Mouse (Mus musculus): ENCODE measurements around the gene Apol7e. TPM values are rescaled to one million over a fixed set of nuclear protein-coding genes. Genes with fewer than 3 reads are reported as not detected.
"Not testable (repeated sequence)": the region's sequence is repeated elsewhere in the genome, so short reads cannot be mapped to it uniquely, and the experiment has no call there.

Apol7e gene
- 7.2 and 8.1 TPM in 2 replicates for polyA plus RNA-seq (2015; fragmentation: Nextera tagmentation; extraction: Ambion mirVana)

GRCm38 (mm10) chr15:77698656-77699055, at the start of gene Apol7e:
Gene Apol7e (plus strand): TSS chr15:77698857.
- peak; percentile 58 for DNase-seq (ENCODE audit: low spot score)

DNA sequence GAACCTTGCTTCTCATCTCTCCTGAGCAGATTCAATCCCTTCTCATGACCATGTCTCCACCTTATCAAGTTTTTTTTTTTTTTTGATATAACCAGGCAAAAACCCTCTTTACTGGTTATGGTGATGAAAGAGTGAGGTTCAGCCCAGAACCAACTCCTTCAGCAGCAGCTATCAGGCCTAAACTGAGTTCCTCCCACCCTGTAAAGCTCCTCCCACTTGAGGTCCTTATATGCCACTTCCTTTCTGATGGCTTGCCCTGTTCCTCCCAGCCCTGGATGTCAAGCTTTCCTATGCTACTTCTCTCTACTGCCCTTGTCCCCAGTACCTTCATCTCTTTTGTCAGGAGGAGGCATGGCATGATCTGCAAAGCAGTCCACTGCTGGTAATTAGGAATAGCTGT, 47.5 kb upstream of the Apol7e start:
- DNase-seq (ENCODE audit: low spot score) = not testable (repeated sequence)

- not testable (repeated sequence) for DNase-seq (ENCODE audit: low spot score)
These were observed 38.9 kb upstream of the Apol7e start for GRCm38 (mm10) chr15:77659773-77660172.

GRCm38 (mm10) chr15:77661841-77662240, 36.8 kb upstream of the Apol7e start:
- not testable (repeated sequence) for DNase-seq (ENCODE audit: low spot score)

- not testable (repeated sequence) for DNase-seq (ENCODE audit: low spot score)
These were observed 24.6 kb upstream of the Apol7e start for GRCm38 (mm10) chr15:77674081-77674480.

GRCm38 (mm10) chr15:77683944-77684343, 14.7 kb upstream of the Apol7e start:
- peak; percentile 16 for DNase-seq (ENCODE audit: low spot score)

DNA sequence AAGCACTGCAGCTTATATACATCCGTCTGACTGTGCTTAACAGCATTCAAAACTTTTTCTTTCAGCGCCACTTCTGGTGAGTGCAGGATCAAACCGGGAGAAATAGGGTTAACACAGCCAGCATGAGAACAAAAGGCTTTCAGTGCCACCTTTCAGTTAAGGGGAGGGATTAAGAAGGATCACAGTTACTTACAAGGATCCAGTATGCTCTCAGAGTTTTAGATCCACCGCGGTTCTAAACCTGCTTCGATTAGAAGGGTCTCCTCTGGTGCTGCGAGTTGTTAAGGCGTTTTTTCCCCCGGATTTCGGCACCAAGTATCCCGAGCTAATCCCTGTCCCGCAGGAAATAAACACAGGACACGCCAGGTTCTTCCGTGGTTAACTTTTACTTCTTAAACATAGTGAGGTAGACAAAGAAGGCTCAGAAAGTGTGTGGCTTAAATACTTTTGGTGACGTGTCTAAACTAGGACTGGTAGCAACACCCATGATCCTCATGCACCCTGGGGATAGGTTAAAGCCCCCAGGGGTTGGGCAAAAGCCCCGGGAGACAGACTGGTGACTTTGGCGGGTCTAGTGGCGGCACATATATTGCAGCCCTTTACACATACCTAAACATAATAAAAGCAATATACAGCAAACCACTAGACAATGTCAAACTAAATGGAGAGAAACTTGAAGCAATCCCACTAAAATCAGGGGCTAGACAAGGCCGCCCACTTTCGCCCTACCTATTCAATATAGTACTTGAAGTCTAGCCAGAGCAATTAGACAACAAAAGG, 6.9 kb upstream of the Apol7e start:
- peak; percentile 59 for DNase-seq (ENCODE audit: low spot score)

- DNase-seq (ENCODE audit: low spot score) = peak; percentile 82
These were observed 3.9 kb upstream of the Apol7e start for GRCm38 (mm10) chr15:77694687-77695295.

GRCm38 (mm10) chr15:77705306-77705705, 6.6 kb downstream of the Apol7e start:
- peak; percentile 13 for DNase-seq (ENCODE audit: low spot score)

DNA sequence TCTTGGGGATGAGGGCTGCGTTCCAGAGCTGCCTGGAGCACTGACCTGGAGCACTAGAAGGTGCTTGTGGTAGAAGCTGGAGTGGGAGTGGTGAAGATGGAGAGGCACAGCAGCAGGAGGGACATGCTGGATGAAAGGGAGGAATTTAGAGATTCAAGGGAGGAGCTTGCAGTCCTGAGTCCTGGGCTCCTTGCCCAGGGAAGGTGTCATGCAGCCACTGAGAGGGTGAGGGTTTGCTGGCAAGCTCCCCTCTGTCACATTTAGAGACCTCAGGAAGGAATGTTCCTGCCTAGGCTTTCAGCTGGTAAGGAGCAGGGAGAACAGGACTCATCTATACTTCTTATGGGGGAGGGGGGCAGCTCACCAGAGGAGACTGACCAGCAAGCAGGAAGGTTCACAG, 10.3 kb downstream of the Apol7e start:
- not testable (repeated sequence) for DNase-seq (ENCODE audit: low spot score)

DNA sequence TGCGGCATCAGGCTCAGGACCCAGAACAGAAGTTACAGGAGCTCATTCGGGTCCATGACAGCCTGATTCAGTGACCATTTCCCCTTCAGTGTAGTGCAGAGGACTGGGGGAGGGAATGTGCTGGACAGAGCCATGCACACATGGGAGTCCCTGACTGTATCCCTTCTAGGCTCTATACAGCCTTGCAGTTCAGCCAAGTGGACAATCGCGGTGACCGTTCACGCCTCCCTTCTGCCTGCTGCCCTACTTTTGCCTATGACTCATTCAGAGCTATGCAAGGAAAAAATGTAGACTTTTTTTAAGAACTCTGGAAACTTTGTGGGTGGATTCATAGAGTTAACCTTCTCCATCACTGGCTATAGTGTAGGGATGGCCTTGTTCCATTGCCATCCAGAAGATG, 19.6 kb downstream of the Apol7e start:
- not testable (repeated sequence) for DNase-seq (ENCODE audit: low spot score)

DNA sequence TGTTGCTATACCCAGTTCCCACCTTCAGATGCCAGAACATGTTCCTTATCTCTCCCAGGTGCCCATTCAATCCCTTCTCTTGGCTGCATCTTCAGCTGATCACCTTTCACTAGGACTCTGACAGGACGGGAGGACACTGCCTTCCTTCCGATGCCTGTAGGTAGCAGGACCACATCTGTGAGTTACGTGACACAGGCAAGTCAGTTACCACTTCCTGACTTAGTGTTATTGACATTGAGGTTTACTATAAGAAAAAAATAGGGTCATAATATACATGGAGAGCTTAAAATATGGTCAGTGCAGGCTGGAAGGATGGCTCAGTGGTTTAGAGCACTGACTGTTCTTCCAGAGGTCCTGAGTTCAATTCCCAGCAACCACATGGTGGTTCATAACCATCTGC, 22.9 kb downstream of the Apol7e start:
- not testable (repeated sequence) for DNase-seq (ENCODE audit: low spot score)

DNA sequence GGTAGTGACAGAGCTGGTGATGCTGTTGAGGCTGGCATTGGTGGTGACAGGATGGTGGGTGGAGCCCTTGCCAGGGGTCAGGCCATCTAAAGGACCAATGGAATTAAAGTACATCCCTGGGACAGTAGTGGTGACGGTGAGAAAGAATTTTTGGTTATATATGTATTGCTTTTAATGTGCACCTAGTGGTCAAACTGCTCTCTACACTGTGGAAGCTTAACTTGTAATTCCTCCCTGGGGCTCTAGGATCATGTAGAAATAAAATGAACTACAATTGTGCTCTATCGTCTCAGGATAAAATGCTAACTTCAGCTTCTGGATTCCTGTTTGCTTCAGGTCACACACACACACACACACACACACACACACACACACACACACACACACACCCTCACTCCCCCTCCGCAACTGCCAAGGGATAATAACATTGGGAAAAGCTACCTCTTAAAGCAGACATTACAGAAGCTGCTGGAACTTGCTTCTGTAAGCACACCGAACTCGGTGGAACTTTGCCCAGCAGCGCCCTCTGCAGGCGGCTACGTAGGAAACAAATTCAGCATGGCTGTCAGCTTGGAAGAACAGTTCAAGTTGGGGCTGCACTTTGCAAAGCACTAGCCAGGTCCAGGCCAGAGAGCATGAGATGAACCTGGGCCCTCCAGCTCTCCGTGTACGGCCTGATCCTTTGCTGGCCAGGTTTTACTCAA, 25.7 kb downstream of the Apol7e start:
- not testable (repeated sequence) for DNase-seq (ENCODE audit: low spot score)

GRCm38 (mm10) chr15:77725393-77726020, 26.9 kb downstream of the Apol7e start:
- DNase-seq (ENCODE audit: low spot score) = not testable (repeated sequence)

DNA sequence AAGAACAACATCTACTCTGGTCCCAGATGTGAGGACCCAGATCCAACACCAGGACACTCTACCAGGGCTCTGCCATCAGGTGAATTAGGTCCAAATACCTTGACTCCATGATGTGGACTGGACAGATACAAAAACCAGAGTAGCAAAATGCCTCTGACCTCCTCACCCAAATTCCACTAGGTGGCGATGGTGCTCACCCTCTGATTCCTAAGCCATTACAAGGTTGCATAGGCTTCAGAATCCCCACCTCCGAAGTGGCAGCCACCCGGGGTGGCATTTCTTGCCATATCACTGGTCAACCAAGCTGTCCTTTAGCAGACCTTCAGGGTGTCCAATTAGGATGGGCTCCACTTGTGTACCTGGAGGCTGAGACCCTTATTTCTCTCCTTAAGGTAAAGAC, 28.5 kb downstream of the Apol7e start:
- DNase-seq (ENCODE audit: low spot score) = peak; percentile 25

DNA sequence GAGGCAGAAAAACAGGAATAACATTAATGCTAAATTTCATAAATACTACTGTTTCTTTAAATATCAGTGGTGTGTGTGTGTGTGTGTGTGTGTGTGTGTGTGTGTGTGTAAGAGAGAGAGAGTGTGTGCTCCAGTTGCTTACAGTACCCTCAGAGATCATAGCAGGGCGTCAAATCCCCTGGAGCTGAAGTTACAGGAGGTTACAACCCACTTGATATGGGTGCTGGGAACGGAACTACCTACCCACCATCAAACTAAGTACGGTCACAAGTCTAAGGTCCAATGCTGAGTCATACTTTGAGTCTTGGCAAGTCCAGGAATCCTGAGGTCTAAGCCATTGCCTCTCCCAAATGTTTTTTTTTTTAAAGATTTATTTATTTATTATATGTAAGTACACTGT, 29.1 kb downstream of the Apol7e start:
- DNase-seq (ENCODE audit: low spot score) = not testable (repeated sequence)

GRCm38 (mm10) chr15:77728739-77729138, 30.1 kb downstream of the Apol7e start, which contains the start of gene Apol9b:
Gene Apol9b (plus strand): TSS chr15:77729039.
- not testable (repeated sequence) for DNase-seq (ENCODE audit: low spot score)

DNA sequence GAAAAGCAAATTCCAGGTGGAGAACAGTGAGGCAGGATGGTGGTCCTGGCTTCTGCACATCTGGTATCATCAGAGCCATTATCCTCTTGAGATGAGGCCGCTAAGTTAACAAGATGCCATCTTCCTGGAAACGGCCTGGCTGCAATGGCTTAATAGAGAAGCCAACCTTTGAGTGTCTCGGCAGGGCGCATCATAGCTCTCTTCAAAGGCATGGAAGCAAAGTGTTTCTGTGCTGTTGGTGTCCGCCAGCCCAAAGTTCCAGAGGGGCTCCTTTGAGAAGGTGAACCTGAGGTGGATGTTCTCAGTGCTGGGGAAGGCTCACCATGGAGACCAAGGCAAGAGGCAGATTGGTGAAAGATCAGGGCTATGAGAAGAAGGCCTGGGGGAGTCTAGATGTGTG, 32.9 kb downstream of the Apol7e start:
- no peak for DNase-seq (ENCODE audit: low spot score)

DNA sequence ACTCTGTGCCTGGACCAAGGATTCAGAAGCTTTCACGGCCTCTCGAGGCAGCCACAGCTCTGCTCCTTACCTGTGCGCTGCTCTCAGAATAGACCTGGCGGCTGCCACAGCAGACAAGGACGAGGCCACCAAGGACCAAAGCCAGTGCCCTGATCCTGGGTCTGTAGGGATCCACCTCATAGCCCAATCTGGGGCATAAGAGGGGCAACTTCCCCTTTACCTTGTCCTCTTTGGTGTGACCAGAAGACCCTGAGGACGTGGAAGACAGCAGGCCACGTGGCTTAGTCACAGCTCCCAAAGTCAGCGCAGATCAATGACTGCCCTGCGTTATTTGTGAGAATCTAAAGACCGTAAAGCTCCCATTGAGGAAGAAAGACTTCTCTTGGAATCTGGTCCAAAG, 34.2 kb downstream of the Apol7e start:
- DNase-seq (ENCODE audit: low spot score) = not testable (repeated sequence)

- peak; percentile 55 for DNase-seq (ENCODE audit: low spot score)
These were observed 34.7 kb downstream of the Apol7e start for GRCm38 (mm10) chr15:77733380-77733779.

GRCm38 (mm10) chr15:77733903-77734302, 35.2 kb downstream of the Apol7e start:
- not testable (repeated sequence) for DNase-seq (ENCODE audit: low spot score)
